Comparison of ENCODE assay signal across 8 mouse cellular contexts in the genomic region with DNA sequence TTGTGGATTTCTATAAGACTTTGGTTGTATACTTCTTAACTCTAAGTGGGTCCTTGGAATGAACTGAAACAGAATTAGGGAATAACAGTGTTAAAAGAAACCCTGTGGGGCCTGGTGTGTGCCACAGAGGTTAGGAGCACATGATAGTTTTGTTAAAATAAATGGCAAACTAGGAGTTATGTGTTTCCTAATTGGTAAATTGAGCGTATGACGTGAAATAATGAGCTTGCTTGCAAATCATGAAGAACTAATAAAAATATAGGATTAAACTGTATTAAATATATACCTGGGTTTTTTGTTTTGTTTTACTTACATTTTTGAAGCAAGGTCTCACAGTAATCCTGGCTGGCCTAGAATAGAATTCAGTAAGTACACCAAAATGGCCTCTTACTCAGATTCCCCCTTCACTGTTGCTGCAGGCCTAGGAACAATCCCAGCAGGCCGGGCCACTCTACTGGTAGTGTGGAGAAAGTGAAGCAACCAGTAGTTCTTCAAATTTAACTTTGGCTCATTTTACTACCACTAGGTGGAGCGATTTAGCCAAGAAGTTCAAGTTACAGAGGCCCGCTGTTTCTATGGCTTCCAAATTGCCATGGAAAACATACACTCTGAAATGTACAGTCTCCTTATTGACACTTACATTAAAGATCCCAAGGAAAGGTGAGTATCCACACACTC. TPM values are rescaled to one million over a fixed set of nuclear protein-coding genes. Genes with fewer than 3 reads are reported as not detected.
DNase-seq lines count a peak whose midpoint lies in the region; ATAC-seq and TF ChIP-seq lines count a peak whose summit lies in the region.

No protein-coding gene starts in this region.

- peaks cover 11 to 49% of the 10 kb centered on the region in 2 experiments for H3K4me1 ChIP-seq in heart, embryonic 14.5 days (ENCODE audit: control insufficient read depth in 2 of 2, insufficient read depth in 2 of 2, low read length in 2 of 2)
- peaks cover 32% of the 10 kb centered on the region for H3K4me1 ChIP-seq in lung, embryonic 16.5 days (replicated peaks; ENCODE audit: control insufficient read depth, insufficient read depth, low read length)

- CTCF ChIA-PET in Patski (lab: Charles Lee): interaction anchor here (1.0 to 6.0 kb wide), 16 partner anchors 12 to 266 kb away, joined by 3 to 69 read pairs (median 3); no protein-coding TSS in a partner anchor

- peaks cover 42% of the 10 kb centered on the region for H3K36me3 ChIP-seq in heart, embryonic 14.5 days (ENCODE audit: control insufficient read depth, insufficient read depth, low read length)
- peaks cover 10% of the 10 kb centered on the region for H3K36me3 ChIP-seq in lung, embryonic 16.5 days (ENCODE audit: control insufficient read depth, insufficient read depth, low read length)

- peak overlapping the region in 1 of 2 experiments; percentile 78; a peak in 2 of 4 replicates for H3K4me3 ChIP-seq in heart, embryonic 14.5 days (ENCODE audit: control insufficient read depth in 1 of 2, insufficient read depth in 1 of 2, low read depth in 1 of 2, low read length in 2 of 2)
- H3K4me3 ChIP-seq in lung, embryonic 16.5 days (ENCODE audit: low read length): peak overlapping the region; percentile 86

- no peaks in the 10 kb centered on the region for H3K27me3 ChIP-seq in Patski
- H3K27me3 ChIP-seq in heart, embryonic 14.5 days (ENCODE audit: control insufficient read depth, insufficient read depth, low read length): no peaks in the 10 kb centered on the region
- no peaks in the 10 kb centered on the region for H3K27me3 ChIP-seq in lung, embryonic 16.5 days (ENCODE audit: control insufficient read depth, insufficient read depth, low read depth, low read length)

- in situ Hi-C loops in Patski (cut with MboI; ENCODE audit: low pct_unique_long_range_greater_than_20kb): loop anchor here (5.0 to 10.0 kb wide), 2 partner anchors 38 to 125 kb away; a partner anchor contains a TSS

- POLR2A ChIA-PET in Patski (lab: Charles Lee): interaction anchor here (0.8 to 1.3 kb wide), 3 partner anchors 236 to 244 kb away, joined by 3 read pairs; no protein-coding TSS in a partner anchor

- H3K4me2 ChIP-seq in heart, embryonic 14.5 days (ENCODE audit: low read length): peak overlapping the region; percentile 83
- peak overlapping the region; percentile 81 for H3K4me2 ChIP-seq in lung, embryonic 16.5 days (ENCODE audit: low read depth, low read length)

- H3K9me3 ChIP-seq in heart, embryonic 14.5 days (ENCODE audit: control insufficient read depth, low read length): no peaks in the 10 kb centered on the region
- H3K9me3 ChIP-seq in lung, embryonic 16.5 days (ENCODE audit: control insufficient read depth, low read length): no peaks in the 10 kb centered on the region

- no peak for TF ChIP-seq CTCF in Patski (IDR thresholded peaks at IDR 0.05)

- WGBS in heart, embryonic 14.5 days: 37% methylated on average over 5 of the region's 5 CpGs
- WGBS in lung, embryonic 16.5 days: 28% methylated on average over 5 of the region's 5 CpGs

- peak overlapping the region in 1 of 2 experiments; percentile 70; a peak in 2 of 4 replicates for H3K27ac ChIP-seq in heart, embryonic 14.5 days (replicated peaks in 1 of 2; ENCODE audit: control insufficient read depth in 1 of 2, insufficient read depth in 1 of 2, low read depth in 2 of 2, low read length in 2 of 2)
- peak overlapping the region; percentile 83 for H3K27ac ChIP-seq in lung, embryonic 16.5 days (ENCODE audit: low read length)

- peak; percentile 48 for ATAC-seq in Patski
- ATAC-seq in heart, embryonic 14.5 days (ENCODE audit: insufficient number of reproducible peaks, insufficient read depth, low FRiP score, low read depth): no peak
- ATAC-seq in lung, embryonic 16.5 days (ENCODE audit: low read depth): peak; percentile 21

- peak overlapping the region; percentile 80 for H3K9ac ChIP-seq in heart, embryonic 14.5 days (ENCODE audit: low read length)
- peak overlapping the region; percentile 86 for H3K9ac ChIP-seq in lung, embryonic 16.5 days (ENCODE audit: low read length)

- peak; percentile 56 for DNase-seq in adrenal gland, adult 2 months
- no peak for DNase-seq in adrenal gland, adult 18-20 months (ENCODE audit: low spot score in 2 of 2)
- no peak for DNase-seq in Patski (ENCODE audit: low read depth, low spot score)
- DNase-seq in embryo, embryonic 9.5 days (ENCODE audit: extremely low spot score): peak; percentile 78
- peak; percentile 82 for DNase-seq in kidney, postnatal 14 days
- peak; percentile 93 for DNase-seq in retina, embryonic 14.5 days (ENCODE audit: low spot score)

RNA-seq across cellular contexts. Expression of a gene that starts 1.9 kb away (rescaled TPM):
- total RNA-seq in adrenal gland, adult 2 months (2021): 1 to 10 TPM; 7.7 to 9.1 TPM
- 2.8 and 6.0 TPM in 2 replicates for polyA plus RNA-seq in adrenal gland, adult 2 months (2012; rRNA removed)
- 1 to 10 TPM; 4.6 to 5.1 TPM for total RNA-seq in adrenal gland, adult 18-20 months (2021)
- polyA plus RNA-seq in Patski (2021): 129 TPM
- 189 and 209 TPM in 2 replicates for polyA plus RNA-seq in heart, embryonic 14.5 days (2014; fragmentation: Nextera tagmentation; extraction: Ambion mirVana)
- 196 and 207 TPM in 2 replicates for polyA plus RNA-seq in lung, embryonic 16.5 days (2015; fragmentation: Nextera tagmentation; extraction: Ambion mirVana)

RNA-seq across cellular contexts. Expression of a gene that starts 28.4 kb away (rescaled TPM):
- 1 to 10 TPM; 2.4 to 4.5 TPM for total RNA-seq in adrenal gland, adult 2 months (2021)
- polyA plus RNA-seq in adrenal gland, adult 2 months (2012; rRNA removed): 5.6 and 6.0 TPM in 2 replicates
- total RNA-seq in adrenal gland, adult 18-20 months (2021): 1 to 10 TPM; 3.9 to 6.2 TPM
- 116 TPM for polyA plus RNA-seq in Patski (2021)
- 0.91 and 1.2 TPM in 2 replicates for polyA plus RNA-seq in heart, embryonic 14.5 days (2014; fragmentation: Nextera tagmentation; extraction: Ambion mirVana)
- polyA plus RNA-seq in lung, embryonic 16.5 days (2015; fragmentation: Nextera tagmentation; extraction: Ambion mirVana): 1.6 and 2.4 TPM in 2 replicates

RNA-seq across cellular contexts. Expression of a gene that starts 58.9 kb away (rescaled TPM):
- 10 to 100 TPM; 10.4 to 13.5 TPM for total RNA-seq in adrenal gland, adult 2 months (2021)
- 8.3 and 9.1 TPM in 2 replicates for polyA plus RNA-seq in adrenal gland, adult 2 months (2012; rRNA removed)
- 10 to 100 TPM; 10.7 to 15.5 TPM for total RNA-seq in adrenal gland, adult 18-20 months (2021)
- 10.1 TPM for polyA plus RNA-seq in Patski (2021)
- 22.3 and 23.8 TPM in 2 replicates for polyA plus RNA-seq in heart, embryonic 14.5 days (2014; fragmentation: Nextera tagmentation; extraction: Ambion mirVana)
- polyA plus RNA-seq in lung, embryonic 16.5 days (2015; fragmentation: Nextera tagmentation; extraction: Ambion mirVana): 15.7 and 15.8 TPM in 2 replicates

Comparison
In these comparisons a context has a peak if more than half of its experiments do, and no peak if none do; other contexts are left out.
1. DNase-seq: peak in adrenal gland, adult 2 months (single experiment), embryo, embryonic 9.5 days (single experiment), kidney, postnatal 14 days (single experiment) and retina, embryonic 14.5 days (single experiment); none in adrenal gland, adult 18-20 months (0 of 2) and Patski (single experiment).
2. RNA of a gene that starts 1.9 kb away (polyA plus RNA-seq): 196 to 207 TPM in lung, embryonic 16.5 days, 189 to 209 TPM in heart, embryonic 14.5 days and 129 TPM in Patski (single experiment); 2.8 to 6.0 TPM in adrenal gland, adult 2 months; every median in the first group is over 10 times any median in the second.
3. RNA of a gene that starts 28.4 kb away (polyA plus RNA-seq): 116 TPM in Patski (single experiment); 5.6 to 6.0 TPM in adrenal gland, adult 2 months, 1.6 to 2.4 TPM in lung, embryonic 16.5 days and 0.91 to 1.2 TPM in heart, embryonic 14.5 days; every median in the first group is over 10 times any median in the second.